Mouse (Mus musculus): ENCODE results near the gene Zfp709. TPM values are rescaled to one million over a fixed set of nuclear protein-coding genes. Genes with fewer than 3 reads are reported as not detected.
A peak's percentile ranks its signal among the peaks of the same experiment; 100 is the strongest.
"Not testable (repeated sequence)": the region's sequence is repeated elsewhere in the genome, so short reads cannot be mapped to it uniquely, and the experiment has no call there.

Zfp709 gene
- 12.4 and 14.2 TPM in 2 replicates for total RNA-seq (2017)

GRCm38 (mm10) chr8:71881618-71882274, at the start of gene Zfp709:
TSS of gene Zfp709 (plus strand) at chr8:71882019.
- peak; percentile 84 for ATAC-seq (ENCODE audit: extremely low read depth, insufficient number of reproducible peaks, low FRiP score, poor library complexity, severe bottlenecking)

GRCm38 (mm10) chr8:71838207-71838606, 43.6 kb upstream of the Zfp709 start:
- ATAC-seq (ENCODE audit: extremely low read depth, insufficient number of reproducible peaks, low FRiP score, poor library complexity, severe bottlenecking), result not testable (repeated sequence)

- not testable (repeated sequence) for ATAC-seq (ENCODE audit: extremely low read depth, insufficient number of reproducible peaks, low FRiP score, poor library complexity, severe bottlenecking)
These were observed 40.5 kb upstream of the Zfp709 start for GRCm38 (mm10) chr8:71841201-71841817.

DNA sequence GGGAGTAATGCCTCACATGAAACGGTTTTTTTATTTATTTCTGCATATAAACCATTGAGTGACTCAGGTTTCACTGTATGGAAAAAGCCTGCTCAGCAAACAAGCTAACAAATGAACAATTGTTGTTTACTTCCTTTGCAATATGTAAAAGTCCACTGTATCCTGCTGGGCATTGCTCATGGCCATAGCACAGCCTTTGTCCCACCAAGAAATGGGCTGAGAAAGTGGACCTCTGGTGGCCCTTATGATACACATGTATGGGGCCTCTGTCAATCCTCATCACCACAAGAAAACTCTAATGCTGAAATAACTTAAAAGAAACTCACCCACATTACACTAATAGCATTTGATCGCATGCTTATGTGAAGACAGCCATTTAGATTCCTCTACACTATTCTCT, 39.3 kb upstream of the Zfp709 start:
- not testable (repeated sequence) for ATAC-seq (ENCODE audit: extremely low read depth, insufficient number of reproducible peaks, low FRiP score, poor library complexity, severe bottlenecking)

- ATAC-seq (ENCODE audit: extremely low read depth, insufficient number of reproducible peaks, low FRiP score, poor library complexity, severe bottlenecking), result not testable (repeated sequence)
These were observed 37.4 kb upstream of the Zfp709 start for GRCm38 (mm10) chr8:71844453-71844852.

DNA sequence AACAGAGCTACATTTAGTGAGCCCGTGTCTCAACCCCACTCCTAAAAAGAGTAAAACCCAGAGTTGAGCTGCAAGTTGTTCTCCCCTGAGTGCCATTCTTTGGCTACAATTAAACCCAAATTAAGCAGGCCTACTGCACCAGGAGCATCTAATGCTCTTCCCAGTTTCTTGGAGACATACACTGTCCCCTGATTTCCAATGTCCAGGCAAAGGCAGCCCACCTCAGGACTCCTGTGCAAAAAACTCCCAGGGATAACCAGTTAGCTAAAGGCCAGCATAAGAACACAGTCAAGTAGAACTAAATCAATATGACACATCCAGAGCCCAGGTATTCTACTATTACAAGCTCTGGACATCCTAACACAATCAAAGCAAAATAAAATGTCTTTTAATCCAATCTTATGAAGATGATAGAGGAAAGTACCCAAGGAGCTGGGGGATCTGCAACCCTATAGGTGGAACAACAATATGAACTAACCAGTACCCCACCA, 35.8 kb upstream of the Zfp709 start:
- ATAC-seq (ENCODE audit: extremely low read depth, insufficient number of reproducible peaks, low FRiP score, poor library complexity, severe bottlenecking), result not testable (repeated sequence)

DNA sequence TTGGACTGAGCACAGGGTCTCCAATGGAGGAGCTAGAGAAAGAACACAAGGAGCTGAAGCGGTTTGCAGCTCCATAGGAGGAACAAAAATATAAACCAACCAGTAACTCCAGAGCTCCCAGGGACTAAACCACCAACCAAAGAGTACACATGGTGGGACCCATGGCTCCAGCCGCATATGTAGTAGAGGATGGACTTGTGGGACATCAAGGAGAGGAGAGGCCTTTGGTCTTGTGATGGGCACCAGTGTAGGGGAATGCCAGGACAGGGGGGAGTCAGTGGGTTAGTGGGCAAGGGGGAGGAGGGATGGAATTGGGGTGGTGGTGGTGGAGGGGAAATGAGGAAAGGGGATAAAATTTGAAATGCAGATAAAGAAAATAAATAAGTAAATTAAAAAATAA, 35.1 kb upstream of the Zfp709 start:
- ATAC-seq (ENCODE audit: extremely low read depth, insufficient number of reproducible peaks, low FRiP score, poor library complexity, severe bottlenecking), result not testable (repeated sequence)

DNA sequence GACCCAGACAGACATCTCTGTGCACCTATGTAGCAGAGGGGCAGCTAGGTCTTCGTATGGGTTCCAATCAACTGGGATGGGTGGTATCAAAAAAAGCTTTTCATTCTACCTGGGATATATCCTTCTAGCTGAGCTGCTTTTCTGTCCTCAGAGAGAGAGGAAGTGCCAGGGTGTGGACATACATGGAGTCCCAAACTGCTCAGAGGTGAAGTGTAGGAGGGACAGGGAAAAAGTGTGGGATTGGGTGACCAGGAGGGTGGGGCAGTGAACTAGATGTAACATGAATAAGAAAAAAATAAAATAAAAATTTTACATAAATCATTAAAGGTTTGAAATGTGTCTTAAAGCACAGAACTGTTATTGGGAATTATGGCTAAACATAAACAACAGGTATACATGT, 30.8 kb upstream of the Zfp709 start:
- ATAC-seq (ENCODE audit: extremely low read depth, insufficient number of reproducible peaks, low FRiP score, poor library complexity, severe bottlenecking), result peak; percentile 41; the same call in 1 of the 2 replicates

- ATAC-seq (ENCODE audit: extremely low read depth, insufficient number of reproducible peaks, low FRiP score, poor library complexity, severe bottlenecking), result not testable (repeated sequence)
These were observed 28.5 kb upstream of the Zfp709 start for GRCm38 (mm10) chr8:71853360-71853759.

DNA sequence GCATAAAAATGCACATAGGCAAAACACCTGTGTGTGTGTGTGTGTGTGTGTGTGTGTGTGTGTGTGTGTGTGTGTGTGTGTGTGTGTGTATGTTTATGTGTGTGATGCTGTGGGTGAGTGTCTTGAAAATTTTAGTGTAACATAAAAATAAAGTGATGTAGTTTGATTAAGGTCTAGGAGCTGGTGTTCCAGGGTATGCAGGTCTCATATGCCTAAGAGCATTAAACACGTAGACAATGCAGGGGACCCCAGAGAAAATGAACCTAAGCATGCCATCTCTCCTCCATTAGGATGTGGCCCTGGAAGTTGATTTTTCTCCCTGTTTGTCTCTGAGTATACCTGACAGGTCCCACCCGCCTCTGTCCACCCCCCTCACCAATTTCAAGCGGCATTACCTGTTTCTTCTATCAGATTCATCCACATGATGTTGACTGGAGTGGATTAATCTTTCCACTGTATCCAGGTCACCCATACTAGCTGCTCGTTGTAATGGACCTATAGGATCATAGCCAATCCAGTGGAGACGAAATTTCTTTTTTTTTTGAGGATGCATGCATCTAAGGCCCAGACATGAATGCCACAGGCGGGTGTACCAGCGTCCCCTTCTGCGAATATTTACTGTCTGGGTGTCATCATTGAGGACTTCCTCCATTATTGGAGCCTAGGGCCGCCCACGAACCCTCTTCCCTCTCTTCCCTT, 25.0 kb upstream of the Zfp709 start:
- ATAC-seq (ENCODE audit: extremely low read depth, insufficient number of reproducible peaks, low FRiP score, poor library complexity, severe bottlenecking), result peak; percentile 13; the same call in 1 of the 2 replicates

DNA sequence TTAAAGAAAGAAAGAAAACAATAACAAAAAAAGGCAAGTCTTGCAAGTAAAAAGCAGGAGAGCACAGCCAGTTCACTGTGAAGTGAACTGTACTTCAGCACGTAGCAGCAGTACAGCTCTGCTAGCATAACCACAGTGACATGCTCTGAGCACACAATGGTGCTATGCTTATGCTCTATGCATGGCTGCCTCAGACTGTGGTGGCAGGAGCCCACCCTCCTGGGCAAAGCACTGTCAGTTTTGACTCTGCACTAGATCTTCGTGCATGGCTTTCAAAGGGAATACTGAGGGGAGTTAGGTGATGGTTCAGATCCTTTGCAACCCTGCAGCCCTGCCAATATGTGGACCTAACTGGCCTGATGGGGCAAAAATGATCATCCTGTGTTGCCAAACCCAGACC, 24.5 kb upstream of the Zfp709 start:
- ATAC-seq (ENCODE audit: extremely low read depth, insufficient number of reproducible peaks, low FRiP score, poor library complexity, severe bottlenecking), result 0 out of 2 replicates have a peak, but pooled peaks have one; percentile 13

- not testable (repeated sequence) for ATAC-seq (ENCODE audit: extremely low read depth, insufficient number of reproducible peaks, low FRiP score, poor library complexity, severe bottlenecking)
These were observed 20.3 kb upstream of the Zfp709 start for GRCm38 (mm10) chr8:71861551-71861950.

DNA sequence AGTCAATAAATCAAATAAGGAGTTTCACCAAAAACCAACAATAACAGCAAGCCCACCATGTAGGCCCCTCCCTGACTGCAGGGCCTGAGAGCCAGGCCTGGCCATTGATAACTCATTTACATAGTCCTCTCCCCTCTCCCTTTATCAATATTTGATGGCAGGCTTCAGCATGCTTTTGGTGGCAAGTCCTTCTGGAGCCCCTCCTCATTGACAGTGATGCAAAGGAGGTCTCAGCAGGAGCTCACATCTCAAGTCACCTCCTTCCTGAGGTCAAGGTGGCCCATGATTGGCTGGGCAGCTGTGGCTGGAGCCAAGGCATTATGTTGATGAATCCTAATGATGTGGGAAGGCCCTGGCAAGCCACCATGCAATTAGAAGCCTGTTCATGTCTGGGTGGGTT, 19.8 kb upstream of the Zfp709 start:
- not testable (repeated sequence) for ATAC-seq (ENCODE audit: extremely low read depth, insufficient number of reproducible peaks, low FRiP score, poor library complexity, severe bottlenecking)

- not testable (repeated sequence) for ATAC-seq (ENCODE audit: extremely low read depth, insufficient number of reproducible peaks, low FRiP score, poor library complexity, severe bottlenecking)
These were observed 18.8 kb downstream of the Zfp709 start for GRCm38 (mm10) chr8:71900666-71901065.

DNA sequence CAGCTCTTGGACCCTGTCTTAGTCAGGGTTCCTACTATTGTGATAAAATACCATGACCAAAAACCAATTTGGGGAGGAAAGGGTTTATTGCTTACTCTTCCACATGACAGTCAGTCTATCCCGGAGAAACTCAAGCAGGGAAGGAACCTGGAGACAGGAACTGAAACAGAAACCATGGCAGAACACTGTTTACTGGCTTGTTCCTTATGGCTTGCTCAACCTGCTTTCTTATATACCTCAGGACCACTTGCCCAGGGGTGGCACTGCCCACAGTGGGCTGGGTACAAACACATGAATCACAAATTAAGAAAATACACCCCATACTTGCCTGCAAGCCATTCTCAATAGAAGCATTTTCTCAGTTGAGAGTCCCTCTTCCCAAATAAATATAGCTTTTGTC, 21.3 kb downstream of the Zfp709 start:
- not testable (repeated sequence) for ATAC-seq (ENCODE audit: extremely low read depth, insufficient number of reproducible peaks, low FRiP score, poor library complexity, severe bottlenecking)

DNA sequence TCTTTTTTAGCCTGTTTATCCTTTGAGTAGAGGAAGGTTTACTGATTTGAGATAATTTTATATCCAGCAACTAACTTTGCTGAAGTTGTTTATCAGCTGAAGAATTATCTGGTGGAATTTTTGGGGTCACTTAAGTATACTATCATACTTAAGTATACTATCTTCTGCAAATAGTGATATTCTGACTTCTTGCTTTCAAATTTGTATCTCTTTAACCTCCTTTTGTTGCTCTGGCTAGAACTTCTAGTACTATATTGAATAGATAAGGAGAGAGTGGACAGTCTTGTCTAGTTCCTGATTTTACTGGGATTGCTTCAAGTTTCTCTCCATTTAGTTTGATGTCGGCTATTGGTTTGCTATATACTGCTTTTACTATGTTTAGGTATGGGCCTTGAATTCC, 25.0 kb downstream of the Zfp709 start:
- ATAC-seq (ENCODE audit: extremely low read depth, insufficient number of reproducible peaks, low FRiP score, poor library complexity, severe bottlenecking), result no peak

DNA sequence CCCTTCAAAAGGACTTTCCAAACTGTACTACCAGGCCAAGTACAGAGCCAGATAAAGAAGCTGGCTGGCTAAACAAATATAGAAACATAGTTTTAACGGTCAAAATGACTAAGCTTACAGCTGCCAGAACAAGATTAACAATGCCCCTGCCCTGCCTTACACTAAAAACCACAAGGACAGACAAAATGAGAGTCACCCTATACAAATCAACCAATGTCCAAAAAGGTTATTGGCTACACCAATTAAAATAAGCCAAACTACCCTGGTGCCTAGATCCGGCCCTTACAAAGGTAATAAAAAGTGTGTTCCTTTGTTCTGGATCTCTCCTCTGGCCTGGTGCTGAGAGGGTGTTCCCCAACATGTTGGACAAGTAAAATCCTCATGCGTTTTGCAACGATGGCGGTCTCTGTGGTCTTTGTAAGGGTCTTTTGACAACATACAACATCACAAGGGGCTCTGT, 26.0 kb downstream of the Zfp709 start:
- ATAC-seq (ENCODE audit: extremely low read depth, insufficient number of reproducible peaks, low FRiP score, poor library complexity, severe bottlenecking), result no peak

GRCm38 (mm10) chr8:71908309-71909261, 26.8 kb downstream of the Zfp709 start, which contains the start of the genes Zfp882 and Zfp617:
TSS of gene Zfp882 (plus strand) at chr8:71908608.
TSS of gene Zfp617 (plus strand) at chr8:71908635.
- ATAC-seq (ENCODE audit: extremely low read depth, insufficient number of reproducible peaks, low FRiP score, poor library complexity, severe bottlenecking), result peak; percentile 79
